Mouse (Mus musculus) gastrocnemius, adult 18-20 months (tissue): Measurements from ENCODE around the gene Stx5a. TPM values are rescaled to one million over a fixed set of nuclear protein-coding genes. Genes with fewer than 3 reads are reported as not detected.
"Not testable (repeated sequence)": the region's sequence is repeated elsewhere in the genome, so short reads cannot be mapped to it uniquely, and the experiment has no call there.

Experiments
- DNase-seq: peaks from one replicate; pipeline ENCODE4 v3.0.0; 2021; ENCODE audit warnings: low spot score
- total RNA-seq, 2 experiments: library from RNA; stranded (reverse); gene quantifications; 2 replicates each; pipeline ENCODE4 v1.2.3; 2021

Gene Stx5a
- total RNA-seq, 2 experiments from 2014 or later: 16.0 to 16.6 TPM

DNA sequence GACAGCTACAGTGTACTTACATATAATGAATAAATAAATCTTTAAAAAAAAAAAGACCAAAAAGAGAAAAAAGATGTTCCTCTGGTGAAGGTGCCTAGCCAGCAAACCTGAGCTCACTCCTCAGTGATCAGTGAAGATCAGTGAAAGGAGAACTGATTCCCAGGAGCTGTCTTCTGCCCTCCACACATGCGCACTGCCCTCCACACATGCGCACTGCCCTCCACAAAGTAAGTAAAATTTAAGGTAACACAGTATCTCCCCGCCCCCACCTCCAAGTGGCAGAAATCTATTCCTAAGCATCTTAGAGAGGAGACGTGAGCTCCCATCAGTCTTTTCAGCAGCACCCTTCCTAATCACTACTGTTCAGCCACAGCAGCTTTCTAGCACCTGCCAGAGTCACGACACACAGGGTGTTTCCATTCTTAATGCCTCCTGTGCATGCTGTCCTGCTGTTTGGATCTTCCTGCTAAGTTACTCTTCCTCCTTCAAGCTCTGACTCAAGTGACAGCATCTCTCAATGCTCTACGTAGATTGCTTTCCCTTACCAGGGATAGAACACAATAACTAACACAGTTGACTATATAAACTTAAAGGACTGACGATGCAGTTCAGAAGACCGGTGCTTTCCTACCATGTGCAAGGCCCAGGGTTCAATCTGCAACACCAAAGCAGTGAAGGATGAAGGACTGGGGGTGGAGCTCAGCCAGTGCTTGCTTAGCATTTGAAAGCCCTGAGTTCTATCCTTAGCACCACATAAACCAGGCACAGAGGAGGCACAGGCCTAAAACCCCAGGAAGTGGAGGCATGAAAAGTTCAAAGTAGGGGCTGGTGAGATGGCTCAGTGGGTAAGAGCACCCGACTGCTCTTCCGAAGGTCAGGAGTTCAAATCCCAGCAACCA lies 25.1 kb upstream of the Stx5a start:
- no peak for DNase-seq

DNA sequence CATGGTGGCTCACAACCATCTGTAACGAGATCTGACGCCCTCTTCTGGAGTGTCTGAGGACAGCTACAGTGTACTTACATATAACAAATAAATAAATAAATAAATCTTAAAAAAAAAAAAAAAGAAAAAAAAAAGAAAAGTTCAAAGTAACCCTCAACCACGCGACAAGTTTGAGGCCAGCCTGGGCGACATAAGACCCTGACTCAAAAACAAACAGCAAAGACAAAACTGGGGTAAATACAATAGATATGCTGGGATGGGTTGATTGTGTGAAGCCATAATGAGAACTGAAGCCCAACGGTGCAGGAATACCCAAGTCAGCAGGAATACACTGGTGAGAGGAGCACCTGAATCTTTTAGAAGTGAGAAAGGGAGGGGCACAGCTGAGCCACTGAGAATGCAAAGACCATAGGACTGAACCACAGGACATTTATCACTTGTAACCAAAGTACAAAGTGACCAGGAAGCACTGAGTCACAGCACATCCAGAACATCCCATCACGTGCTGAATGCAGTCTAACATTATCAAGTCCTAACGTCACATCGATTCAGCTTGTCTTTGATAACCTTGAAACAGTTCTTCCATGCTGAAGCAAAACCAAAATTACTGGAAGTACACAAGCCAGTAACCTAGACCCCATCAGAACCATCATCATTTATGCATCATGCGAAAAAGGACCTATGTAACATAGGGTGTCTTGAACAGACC lies 24.3 kb upstream of the Stx5a start:
- no peak for DNase-seq

DNA sequence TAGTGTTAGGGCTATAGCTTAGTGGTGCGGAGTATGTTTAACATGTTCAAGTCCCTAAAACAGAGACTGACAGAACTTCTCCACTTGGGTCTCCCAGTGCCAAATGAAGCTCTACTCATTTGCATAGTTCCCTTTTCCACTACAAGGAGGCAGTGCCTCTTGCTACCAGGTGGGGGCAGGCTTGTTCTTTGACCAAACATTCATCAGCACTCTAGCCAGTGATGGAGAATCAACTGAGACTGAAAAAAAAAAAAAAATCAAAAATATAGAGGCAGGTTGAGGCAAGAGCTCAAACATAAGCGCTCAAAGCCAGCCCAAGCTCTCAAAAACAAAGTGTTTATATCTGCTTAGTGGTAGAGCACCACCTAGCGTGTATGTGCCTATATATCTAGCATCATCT lies 22.9 kb upstream of the Stx5a start:
- DNase-seq: peak; percentile 60

DNA sequence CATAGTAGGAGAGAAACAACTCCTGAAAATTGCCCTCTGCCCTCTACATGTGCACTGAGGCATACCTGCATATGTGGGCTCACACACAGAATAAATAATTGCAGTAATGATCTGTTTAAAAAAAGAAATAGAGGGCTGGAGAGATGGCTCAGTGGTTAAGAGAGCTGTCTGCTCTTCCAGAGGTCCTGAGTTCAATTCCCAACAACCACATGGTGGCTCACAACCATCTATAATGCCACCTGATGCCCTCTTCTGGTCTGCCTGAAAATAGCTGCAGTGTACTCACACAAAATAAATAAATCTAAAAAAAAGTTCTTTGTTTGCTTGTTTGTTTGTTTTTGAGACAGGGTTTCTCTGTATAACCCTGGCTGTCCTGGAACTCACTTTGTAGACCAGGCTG lies 22.2 kb upstream of the Stx5a start:
- DNase-seq: not testable (repeated sequence)

DNA sequence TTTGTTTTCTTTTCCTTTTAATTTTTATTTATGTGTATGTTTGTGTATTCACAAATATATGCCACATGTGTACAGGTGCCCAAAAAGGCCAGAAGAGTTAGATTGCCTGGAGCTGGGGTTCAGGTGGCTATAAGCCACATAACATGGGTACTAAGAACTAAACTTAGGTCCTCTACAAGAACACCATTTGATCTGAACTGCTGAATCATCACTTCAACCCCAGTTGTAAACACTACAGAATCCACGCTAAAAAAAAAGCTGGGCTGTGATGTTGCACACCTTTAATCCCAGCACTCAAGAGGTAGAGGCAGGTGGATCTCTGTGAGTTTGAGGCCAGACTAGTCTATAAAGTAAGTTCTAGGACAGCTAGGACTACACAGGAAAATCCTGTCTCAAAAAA lies 19.8 kb upstream of the Stx5a start:
- no peak for DNase-seq

DNA sequence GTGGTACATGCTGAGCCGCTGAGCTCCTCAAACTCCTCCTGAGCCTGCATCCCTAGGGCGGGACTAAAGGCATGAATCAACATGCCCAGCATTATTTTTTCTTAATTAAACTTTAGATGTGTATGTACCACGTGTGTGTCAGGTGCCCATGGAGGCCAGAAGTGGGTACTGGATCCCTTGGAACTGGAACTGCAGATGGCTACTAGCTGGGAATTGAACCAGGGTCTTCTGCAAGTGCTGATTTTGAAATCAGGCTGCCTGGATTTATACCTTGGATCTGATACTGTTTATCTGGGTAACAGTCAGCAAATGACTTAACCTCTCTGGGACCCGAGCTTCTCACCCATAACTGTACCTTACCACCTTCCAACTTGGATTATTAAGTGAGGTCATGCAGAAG lies 19.2 kb upstream of the Stx5a start:
- no peak for DNase-seq

DNA sequence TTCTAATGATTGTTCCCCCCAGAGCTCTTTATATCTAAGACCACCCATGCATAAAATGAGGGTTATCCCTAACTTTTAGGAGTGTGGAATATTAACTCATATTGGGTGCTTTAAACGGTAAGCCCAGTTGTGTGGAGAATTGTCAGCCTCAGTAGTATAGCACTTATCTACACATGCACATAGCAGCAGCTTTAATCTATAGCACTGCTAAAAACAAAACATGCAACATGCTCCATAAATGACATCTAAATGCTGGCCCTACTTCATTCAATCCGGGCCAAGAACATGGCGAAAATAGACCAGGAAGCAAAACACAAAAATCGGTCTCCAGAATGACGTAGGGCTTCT lies 18.7 kb upstream of the Stx5a start:
- DNase-seq: no peak

DNA sequence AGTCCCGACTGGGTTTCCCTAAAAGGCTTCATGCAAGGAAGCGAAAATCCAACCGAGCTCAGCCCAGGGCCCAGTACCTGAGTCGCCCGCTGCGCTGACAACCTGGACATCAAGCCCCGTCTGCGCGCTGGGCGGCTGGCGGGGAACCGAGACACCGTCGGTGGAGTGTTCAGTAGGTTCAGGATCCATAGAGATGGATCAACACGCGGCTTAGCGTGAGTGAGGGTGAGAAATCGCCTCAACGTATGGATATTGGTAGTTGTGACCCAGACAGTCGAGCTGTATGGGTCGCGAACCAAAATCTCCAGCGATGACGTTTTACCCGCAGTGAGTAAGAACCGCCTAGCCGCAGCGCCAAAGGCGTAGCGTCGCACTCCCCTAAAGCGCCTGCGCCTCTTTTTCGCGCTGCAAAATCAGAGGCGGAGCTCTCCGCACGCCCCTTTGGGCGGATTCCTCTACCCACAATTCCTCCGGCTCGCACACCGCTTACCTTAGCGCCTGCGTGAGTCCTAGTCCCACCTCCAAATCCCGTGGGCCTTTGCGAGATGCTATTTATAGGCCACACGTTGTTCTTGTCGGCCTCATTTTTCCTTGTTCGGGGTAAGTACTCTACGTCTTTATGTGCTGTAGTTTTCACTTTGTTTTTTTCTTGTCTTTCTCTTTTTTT lies 18.2 kb upstream of the Stx5a start, which contains the start of gene Slc3a2:
Slc3a2 (minus strand) TSS at position 463 of the 667 bp plus-strand sequence.
- peak; percentile 98 for DNase-seq

DNA sequence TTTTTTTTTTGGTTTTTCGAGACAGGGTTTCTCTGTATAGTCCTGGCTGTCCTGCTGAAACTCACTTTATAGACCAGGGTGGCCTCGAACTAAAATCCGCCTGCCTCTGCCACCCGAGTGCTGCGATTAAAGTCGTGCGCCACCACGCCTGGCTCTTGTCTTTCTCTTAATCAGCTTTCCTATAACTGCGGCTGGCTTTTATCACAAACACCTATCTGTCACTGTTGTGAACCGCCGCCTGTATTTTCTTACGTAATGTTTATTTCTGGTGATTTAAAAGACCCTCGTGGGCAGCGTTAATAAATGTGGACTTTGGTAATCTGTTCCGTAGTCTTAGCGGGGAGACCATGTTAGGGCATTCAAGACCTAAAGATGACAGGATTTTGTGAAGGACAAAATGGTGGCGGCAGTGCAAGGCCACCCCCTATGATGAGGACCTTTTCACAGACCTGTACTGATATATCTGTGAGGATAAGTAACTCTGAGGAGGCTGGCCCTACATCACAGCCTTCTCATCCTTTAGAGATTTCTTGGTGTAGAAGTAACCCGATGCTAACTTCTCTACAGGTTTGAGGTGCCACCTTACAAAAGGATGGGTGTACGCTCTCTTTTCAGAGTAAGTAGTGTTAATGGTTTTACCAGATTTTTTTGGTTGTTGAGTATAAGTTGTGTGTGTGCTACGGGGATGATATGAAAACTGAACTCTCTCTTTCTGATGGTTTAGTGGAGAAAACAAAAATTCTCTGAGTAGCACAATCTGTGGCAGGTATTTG lies 17.5 kb upstream of the Stx5a start:
- no peak for DNase-seq

DNA sequence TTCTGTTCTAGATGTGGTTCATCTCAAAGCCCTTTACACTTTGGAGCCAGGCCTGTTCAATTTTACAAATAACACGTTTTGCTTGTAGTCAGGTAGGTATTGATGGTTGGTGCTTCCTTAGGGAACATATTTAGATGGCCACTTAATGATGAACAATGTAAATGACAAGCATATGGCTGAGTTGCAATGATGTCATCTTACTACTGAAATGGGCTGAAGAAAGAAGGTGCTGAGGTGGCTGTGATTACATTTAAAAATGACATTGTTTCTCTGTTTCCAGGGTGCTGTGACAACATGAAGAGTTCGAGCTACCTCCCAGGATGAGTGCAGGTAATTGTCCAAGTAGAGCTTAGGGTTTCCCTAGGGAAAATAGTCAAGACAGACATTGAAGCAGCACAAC lies 16.8 kb upstream of the Stx5a start:
- DNase-seq: no peak

DNA sequence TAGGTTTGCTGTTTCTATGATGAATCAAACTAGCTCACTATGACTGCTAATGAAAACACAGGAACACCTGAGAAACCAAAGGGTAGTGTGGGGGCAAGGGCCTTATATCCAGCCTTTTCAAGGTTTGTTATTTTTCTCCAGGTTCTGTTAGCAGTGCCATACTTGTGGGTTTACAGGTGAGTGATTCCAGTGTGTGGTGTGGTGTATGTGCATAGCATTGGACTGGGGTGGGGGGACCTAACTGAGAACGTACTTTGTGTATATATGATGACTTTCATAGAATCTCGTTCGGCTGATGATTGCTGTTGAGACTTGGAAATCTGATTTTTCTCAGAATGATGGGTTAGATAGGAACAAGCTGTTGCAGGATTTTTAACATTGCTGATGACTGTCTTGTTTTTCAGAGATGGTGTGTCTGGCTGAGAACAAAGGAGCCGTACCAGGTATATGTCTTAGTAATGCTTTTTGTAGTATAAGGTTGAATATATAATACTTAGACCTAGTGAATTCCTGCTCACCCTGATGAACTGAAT lies 16.1 kb upstream of the Stx5a start:
- DNase-seq: no peak

DNA sequence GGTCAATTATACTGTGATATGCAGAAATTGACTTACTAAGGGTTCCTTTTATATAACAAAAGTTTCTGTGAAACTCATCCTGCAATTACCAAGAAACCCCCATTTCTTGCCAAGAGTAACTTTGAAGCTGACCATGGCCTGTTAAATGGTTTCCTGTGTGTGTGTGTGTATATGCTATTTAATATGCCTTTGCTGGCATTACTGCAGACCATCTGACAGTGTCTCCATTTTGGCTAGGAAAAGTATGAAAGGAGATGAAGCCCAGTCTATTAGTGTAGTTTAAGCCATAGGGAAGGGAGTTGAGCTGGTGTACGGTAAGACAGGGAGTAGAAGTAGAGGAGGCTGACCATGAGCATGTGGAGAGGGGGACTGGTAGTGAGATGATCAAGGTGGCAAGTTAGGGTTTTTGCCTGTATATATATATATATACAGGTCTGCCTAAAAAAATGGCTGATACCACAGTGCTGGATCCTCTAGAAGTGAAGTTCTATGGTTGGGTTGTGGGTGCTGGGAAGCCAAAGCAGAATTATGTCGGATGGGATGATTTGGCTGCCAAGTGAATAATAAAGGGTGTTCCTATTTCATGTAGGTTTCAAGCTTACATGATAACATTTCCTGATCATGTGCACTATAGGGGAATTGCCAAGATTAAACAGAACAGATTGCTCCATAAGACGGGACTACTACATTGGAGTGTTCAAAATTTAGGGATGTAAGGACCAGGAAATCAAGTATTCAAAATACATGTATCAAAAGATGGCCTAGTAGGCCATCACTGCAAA lies 14.4 kb upstream of the Stx5a start:
- no peak for DNase-seq

DNA sequence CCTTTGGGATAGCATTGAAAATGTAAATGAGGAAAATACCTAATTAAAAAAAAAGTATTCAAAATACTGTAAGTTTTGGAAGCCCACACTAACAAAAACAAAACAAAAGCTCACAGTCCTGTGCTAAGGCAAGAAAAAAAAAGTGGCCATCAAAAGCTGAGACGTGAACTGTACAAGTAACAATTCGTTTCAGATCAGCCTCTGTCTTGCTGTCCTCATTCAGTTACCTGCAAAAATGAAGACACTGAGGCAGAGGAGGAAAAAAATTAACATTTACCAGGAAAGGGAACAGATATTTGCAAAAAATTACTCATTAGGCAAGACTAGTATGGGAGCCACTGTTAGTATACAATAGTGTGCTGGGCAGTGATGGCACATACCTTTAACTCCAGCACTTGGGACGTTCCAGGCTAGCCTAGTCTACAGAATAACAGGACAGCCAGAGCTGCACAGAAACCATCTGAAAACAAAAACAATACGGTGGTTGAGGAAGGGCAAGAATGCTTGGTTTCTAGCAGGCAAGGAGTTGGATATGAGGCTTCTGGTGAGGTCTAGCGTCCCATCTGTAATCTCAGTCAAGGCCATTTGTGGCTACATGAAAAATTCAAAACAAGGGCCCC lies 13.6 kb upstream of the Stx5a start:
- DNase-seq: no peak

DNA sequence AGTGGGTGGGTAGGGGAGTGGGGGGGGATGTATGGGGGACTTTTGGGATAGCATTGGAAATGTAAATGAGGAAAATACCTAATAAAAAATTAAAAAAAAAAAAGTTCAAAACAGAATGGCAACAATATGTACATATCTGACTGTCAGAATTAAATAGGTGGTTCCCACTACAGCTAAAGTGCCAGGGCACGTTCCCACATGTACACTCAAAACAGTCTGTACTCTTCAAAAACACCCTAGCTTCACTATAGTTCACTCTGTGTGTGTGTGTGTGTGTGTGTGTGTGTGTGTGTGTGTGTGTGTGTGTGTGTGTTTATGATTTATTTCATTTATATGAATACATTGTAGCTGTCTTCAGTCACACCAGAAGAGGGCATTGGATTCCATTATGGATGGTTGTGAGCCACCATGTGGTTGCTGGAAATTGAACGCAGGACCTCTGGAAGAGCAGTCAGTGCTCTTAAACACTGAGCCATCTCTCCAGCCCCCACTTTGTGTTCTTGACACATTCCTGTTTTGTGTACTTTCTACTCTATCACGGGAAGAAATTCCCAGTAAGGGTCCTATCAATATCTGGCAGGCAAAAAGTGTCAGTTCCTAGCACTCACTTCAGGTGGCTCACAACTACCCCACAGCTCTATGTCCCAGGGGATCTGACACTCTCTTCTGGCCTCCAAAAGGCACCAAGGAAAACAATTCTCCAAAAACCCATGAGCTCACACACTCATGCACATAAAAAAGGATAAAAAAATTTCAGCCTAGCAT lies 12.7 kb upstream of the Stx5a start:
- DNase-seq: not testable (repeated sequence)

DNA sequence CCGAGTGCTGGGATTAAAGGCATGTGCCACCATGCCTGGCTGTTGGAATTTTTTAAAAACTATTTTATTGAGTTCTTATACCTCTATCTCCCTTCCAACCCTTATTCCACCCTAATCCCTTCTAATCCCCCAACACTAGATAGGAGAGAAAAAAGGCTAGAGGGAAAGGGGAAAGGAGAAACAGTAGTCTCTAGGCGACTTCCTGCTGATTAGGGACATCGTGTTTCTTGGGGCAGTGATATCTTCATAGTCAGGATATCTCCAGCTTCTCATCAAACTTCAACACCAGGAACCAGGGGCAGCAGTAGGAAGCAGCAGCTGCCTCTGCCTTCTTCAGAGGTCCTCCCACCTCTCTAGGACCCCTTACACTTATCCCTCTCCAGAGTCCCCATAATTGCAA lies 6.9 kb upstream of the Stx5a start:
- no peak for DNase-seq

DNA sequence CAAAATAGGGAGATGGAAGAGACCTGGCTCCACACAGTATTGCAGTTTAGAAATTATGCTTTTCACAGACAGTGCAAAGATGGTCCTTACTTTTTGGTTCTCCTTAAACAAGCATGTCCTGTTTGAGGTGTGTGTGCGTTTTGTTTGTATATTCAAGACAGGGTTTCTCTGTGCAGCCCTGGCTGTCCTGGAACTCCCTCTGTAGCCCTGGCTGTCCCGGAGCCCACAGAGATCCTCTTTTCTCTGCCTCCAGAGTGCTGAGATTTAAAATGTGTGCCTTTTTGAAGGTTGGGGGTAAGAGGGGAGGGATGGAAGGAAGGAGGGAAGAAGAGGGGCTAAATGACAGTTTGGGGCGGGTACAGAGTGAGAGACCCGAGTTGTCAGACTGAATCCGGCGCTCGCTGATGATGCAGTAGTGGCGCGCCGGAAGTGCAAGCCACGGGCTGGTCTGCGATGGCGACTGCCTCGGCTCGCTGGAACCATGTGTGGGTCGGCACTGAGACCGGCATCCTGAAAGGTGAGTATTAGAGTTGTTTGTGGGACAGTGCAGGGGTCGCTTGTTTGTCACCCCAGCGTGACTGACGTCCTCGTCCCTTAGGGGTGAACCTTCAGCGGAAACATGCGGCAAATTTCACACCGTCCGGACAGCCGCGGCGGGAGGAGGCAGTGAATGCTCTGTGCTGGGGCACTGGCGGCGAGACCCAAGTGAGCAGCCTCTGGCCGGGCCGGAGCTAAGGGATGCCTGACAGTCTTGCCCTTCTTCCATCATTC lies 5.6 kb upstream of the Stx5a start, which contains the start of gene Wdr74:
Wdr74 (plus strand) TSS at position 439 of the 771 bp plus-strand sequence.
- DNase-seq: peak; percentile 90

DNA sequence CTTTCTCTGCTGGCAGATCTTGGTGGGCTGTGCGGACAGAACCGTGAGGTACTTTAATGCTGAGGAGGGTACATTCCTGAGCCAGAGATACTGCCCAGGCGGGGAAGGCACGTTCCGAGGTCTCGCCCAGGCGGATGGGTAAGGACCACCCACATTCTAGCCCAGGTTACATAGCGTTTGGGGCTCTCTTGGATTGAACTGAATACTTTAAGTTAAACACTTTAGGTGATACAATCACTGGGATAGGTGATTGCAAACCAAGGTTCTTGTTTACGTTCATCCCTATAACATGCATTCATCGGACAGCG lies 5.1 kb upstream of the Stx5a start:
- DNase-seq: no peak

DNA sequence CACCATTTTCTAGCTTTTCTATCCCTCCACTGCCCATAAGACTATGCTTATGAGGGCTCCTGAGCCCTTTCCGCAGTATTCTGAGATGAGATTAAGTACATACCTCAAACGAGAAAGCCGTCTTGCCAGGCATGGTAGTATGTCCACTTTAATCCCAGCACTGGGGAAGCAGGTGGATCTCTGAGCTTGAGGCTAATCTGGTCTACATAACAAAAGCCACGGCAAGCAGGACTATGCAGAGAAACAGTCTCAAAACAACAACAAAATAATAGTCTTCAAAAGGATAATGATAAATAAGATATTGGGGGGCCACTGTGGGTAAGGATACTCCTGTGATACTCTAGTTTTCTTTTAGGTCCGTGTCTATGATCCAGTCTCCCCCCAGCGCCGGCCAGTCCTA lies 2.3 kb upstream of the Stx5a start:
- DNase-seq: no peak

DNA sequence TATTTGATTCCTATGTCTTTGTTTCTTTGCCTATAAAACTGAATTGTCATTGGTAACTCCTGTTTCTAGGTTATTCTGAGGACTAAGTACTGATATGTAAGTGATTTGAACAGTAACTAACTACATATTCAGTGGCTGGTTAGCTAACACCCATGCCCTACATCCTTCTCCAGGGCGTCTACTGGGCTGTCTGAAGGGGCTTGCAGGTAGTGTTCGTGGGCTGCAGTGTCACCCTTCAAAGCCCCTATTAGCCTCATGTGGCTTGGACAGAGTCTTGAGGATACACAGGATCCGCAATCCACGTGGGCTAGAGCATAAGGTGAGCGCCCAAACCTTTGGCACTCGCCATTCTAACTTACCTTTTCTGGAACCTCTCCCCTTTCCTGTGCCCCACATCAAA lies 1.6 kb upstream of the Stx5a start:
- no peak for DNase-seq
